Mouse (Mus musculus): ENCODE results near the gene Emc9. TPM values are rescaled to one million over a fixed set of nuclear protein-coding genes. Genes with fewer than 3 reads are reported as not detected.

The Emc9 gene
- polyA plus RNA-seq, 1 experiment from 2014 or later, result 46.9 TPM

DNA sequence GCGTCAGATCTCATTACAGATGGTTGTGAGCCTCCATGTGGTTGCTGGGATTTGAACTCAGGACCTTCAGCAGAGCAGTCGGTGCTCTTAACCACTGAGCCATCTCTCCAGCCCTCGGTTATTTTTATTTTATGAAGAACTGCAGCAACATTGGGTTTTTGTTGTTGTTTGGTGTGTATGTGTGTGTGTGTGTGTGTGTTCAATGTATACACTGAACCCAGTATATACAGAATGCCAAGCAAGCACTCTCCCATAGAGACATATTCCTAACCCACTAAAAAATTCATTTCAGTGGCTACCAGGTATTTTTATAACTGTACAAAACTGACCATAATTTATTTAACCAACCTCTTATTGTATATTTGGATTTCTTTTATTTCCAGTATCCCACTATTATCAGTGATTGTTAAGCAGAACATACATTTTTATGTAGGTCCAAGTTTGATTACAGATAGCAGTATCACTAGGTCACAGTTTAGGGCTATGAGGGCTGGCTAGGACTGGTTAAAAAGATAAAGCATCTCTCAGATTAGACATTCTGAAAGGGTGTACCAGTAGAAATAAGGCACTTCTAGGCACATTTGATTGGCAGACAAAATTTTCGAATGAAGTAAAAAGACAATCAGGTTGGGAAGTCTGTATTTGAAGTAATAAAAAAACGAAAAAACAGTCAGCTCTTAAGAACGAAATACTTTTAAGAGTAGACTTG, 26.2 kb downstream of the Emc9 start:
- no peak for ATAC-seq
- H3K27me3 ChIP-seq (ENCODE audit: control insufficient read depth, insufficient read depth, low read depth, low read length), result no peaks in the 10 kb centered on the region
- no peaks in the 10 kb centered on the region for H3K9me3 ChIP-seq (replicated peaks; ENCODE audit: control insufficient read depth, low read length, poor library complexity, severe bottlenecking)
- H3K27ac ChIP-seq (ENCODE audit: low read length), result no peak overlapping the region
- H3K4me2 ChIP-seq (ENCODE audit: low read length), result peak overlapping the region; percentile 68
- H3K36me3 ChIP-seq (ENCODE audit: control insufficient read depth, insufficient read depth, low read length), result no peaks in the 10 kb centered on the region
- H3K4me3 ChIP-seq (ENCODE audit: low read depth, low read length), result peak overlapping the region; percentile 62
- peaks cover 20% of the 10 kb centered on the region for H3K4me1 ChIP-seq (ENCODE audit: control insufficient read depth, insufficient read depth, low read length)
- WGBS, result 56% methylated on average over 6 of the region's 6 CpGs
- no peak overlapping the region for H3K9ac ChIP-seq (ENCODE audit: low read depth, low read length)

DNA sequence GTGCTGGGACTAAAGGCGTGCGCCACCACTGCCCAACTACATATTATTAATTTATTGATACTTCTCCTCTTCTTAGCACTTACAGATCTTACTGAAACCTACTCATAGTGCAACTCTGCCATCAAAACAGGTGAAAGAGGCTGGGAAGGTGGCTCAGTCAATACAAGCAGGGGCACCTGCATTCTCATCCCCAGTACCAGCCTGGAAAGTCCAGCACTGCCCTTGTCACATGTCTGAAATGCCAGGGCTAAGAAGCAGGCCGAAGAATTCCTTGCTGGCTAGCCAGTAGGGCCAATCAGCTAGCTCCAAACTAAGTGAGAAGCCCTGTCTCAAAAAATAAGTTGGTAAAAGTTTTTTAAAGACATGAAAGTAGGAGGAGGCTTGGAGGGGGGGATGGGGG, 27.5 kb downstream of the Emc9 start:
- H3K27me3 ChIP-seq (ENCODE audit: control insufficient read depth, insufficient read depth, low read depth, low read length), result no peaks in the 10 kb centered on the region
- H3K27ac ChIP-seq (ENCODE audit: low read length), result no peak overlapping the region
- peaks cover 20% of the 10 kb centered on the region for H3K4me1 ChIP-seq (ENCODE audit: control insufficient read depth, insufficient read depth, low read length)
- H3K9me3 ChIP-seq (replicated peaks; ENCODE audit: control insufficient read depth, low read length, poor library complexity, severe bottlenecking), result no peaks in the 10 kb centered on the region
- no peak overlapping the region for H3K9ac ChIP-seq (ENCODE audit: low read depth, low read length)
- no peak overlapping the region for H3K4me3 ChIP-seq (ENCODE audit: low read depth, low read length)
- 90% methylated on average over 3 of the region's 3 CpGs for WGBS
- H3K36me3 ChIP-seq (ENCODE audit: control insufficient read depth, insufficient read depth, low read length), result no peaks in the 10 kb centered on the region
- H3K4me2 ChIP-seq (ENCODE audit: low read length), result no peak overlapping the region
- ATAC-seq, result no peak

DNA sequence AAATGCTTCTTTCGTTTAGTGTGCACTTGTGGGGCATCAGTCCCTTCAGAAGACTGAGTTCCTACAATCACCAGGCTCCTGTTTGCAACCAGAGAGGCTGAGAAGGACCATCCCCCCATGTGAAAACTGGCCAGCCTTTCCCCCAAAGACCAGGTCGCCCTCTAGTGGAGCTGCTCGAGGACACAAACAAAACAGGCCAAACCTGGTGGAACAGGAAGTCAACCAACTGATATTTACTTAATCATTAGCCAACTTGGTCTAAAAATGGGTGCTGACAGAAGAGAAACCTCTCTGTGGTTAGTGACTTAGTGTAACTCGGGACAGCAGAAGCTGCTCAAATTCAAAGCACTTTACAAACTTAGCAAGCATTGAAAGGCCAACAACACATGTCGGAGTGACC, 28.1 kb downstream of the Emc9 start:
- ATAC-seq, result no peak
- Histone ChIP-seq H3K4me2 (ENCODE audit: low read length) (no peak overlapping the region), H3K27ac (ENCODE audit: low read length) (no peak overlapping the region), H3K4me1 (ENCODE audit: control insufficient read depth, insufficient read depth, low read length) (peaks cover 15% of the 10 kb centered on the region), H3K9me3 (replicated peaks; ENCODE audit: control insufficient read depth, low read length, poor library complexity, severe bottlenecking) (no peaks in the 10 kb centered on the region), H3K9ac (ENCODE audit: low read depth, low read length) (no peak overlapping the region), H3K27me3 (ENCODE audit: control insufficient read depth, insufficient read depth, low read depth, low read length) (no peaks in the 10 kb centered on the region), H3K4me3 (ENCODE audit: low read depth, low read length) (no peak overlapping the region), H3K36me3 (ENCODE audit: control insufficient read depth, insufficient read depth, low read length) (no peaks in the 10 kb centered on the region)
- 30% methylated on average over 5 of the region's 5 CpGs for WGBS

DNA sequence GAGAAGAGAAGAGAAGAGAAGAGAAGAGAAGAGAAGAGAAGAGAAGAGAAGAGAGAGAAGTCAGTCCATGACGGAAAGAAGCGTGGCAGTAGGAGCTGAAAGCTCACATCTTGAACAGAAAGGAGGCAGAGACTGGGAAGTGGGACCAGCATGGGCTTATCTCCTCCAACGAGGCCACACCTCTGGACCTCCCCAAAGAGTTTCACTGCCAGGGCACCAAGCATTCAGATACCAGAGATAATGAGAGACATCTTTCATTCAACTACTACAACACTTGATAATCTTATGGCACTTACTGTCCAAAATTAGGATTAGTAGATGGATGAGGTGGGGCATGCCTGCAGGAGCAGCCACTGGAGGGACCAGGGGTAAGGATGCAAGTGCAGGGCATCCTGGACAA, 29.3 kb downstream of the Emc9 start:
- Histone ChIP-seq H3K4me2 (ENCODE audit: low read length) (no peak overlapping the region), H3K36me3 (ENCODE audit: control insufficient read depth, insufficient read depth, low read length) (no peaks in the 10 kb centered on the region), H3K27ac (ENCODE audit: low read length) (no peak overlapping the region), H3K4me1 (ENCODE audit: control insufficient read depth, insufficient read depth, low read length) (peaks cover 5% of the 10 kb centered on the region; the same call in 1 of the 2 replicates), H3K9ac (ENCODE audit: low read depth, low read length) (no peak overlapping the region), H3K27me3 (ENCODE audit: control insufficient read depth, insufficient read depth, low read depth, low read length) (no peaks in the 10 kb centered on the region), H3K4me3 (ENCODE audit: low read depth, low read length) (no peak overlapping the region), H3K9me3 (replicated peaks; ENCODE audit: control insufficient read depth, low read length, poor library complexity, severe bottlenecking) (no peaks in the 10 kb centered on the region)
- WGBS, result 87% methylated on average over 3 of the region's 3 CpGs
- ATAC-seq, result no peak

DNA sequence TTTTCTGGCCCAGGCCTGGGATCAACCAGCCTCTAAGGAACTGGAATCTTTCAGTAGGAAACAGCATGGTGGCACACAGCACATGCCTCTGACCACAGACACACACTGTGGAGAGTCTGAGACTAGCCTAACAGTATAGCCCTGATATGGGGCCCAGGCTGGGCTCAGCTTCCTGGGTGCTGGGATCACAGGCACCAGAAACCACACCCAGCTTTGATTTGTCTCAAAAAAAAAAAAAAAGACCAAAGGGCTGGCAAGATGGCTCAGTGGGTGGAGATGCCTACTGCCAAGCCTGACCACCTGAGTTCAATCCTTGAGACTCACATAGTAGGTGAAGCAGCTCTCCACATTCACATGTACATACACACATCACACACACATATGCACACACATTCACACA, 30.5 kb downstream of the Emc9 start:
- no peak overlapping the region for H3K4me3 ChIP-seq (ENCODE audit: low read depth, low read length)
- H3K27me3 ChIP-seq (ENCODE audit: control insufficient read depth, insufficient read depth, low read depth, low read length), result no peaks in the 10 kb centered on the region
- H3K36me3 ChIP-seq (ENCODE audit: control insufficient read depth, insufficient read depth, low read length), result no peaks in the 10 kb centered on the region

DNA sequence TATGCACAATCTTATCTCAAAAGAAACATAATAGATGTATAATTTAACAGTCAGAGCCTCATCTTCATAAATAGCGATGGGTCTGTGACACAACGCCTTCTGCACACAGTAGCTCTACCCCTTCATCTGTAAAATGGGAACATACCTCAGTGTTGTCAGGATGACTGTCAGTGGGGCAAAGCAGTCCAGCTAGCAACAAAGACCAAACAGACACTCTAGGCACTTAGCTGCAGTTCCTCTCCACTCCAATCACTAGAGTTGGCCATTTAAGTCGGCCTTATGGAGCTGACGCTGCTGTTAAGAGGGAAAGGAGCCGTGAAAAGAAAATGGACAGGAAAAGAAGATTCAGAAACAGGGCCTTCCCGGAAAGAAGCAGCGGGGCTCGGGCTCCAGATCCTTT, 33.3 kb downstream of the Emc9 start:
- ATAC-seq, result no peak
- H3K9me3 ChIP-seq (replicated peaks; ENCODE audit: control insufficient read depth, low read length, poor library complexity, severe bottlenecking), result no peaks in the 10 kb centered on the region
- no peaks in the 10 kb centered on the region for H3K27me3 ChIP-seq (ENCODE audit: control insufficient read depth, insufficient read depth, low read depth, low read length)
- no peak overlapping the region for H3K27ac ChIP-seq (ENCODE audit: low read length)
- no peaks in the 10 kb centered on the region for H3K4me1 ChIP-seq (ENCODE audit: control insufficient read depth, insufficient read depth, low read length)
- H3K4me3 ChIP-seq (ENCODE audit: low read depth, low read length), result no peak overlapping the region
- 89% methylated on average over 8 of the region's 8 CpGs for WGBS
- peaks cover 18% of the 10 kb centered on the region for H3K36me3 ChIP-seq (ENCODE audit: control insufficient read depth, insufficient read depth, low read length)
- no peak overlapping the region for H3K9ac ChIP-seq (ENCODE audit: low read depth, low read length)
- no peak overlapping the region for H3K4me2 ChIP-seq (ENCODE audit: low read length)

More for the DNA sequence above, 30.5 kb downstream of the Emc9 start:
- ATAC-seq, result no peak
- H3K4me1 ChIP-seq (ENCODE audit: control insufficient read depth, insufficient read depth, low read length), result peaks cover 5% of the 10 kb centered on the region; the same call in 1 of the 2 replicates
- no peaks in the 10 kb centered on the region for H3K9me3 ChIP-seq (replicated peaks; ENCODE audit: control insufficient read depth, low read length, poor library complexity, severe bottlenecking)
- no peak overlapping the region for H3K9ac ChIP-seq (ENCODE audit: low read depth, low read length)
- H3K4me2 ChIP-seq (ENCODE audit: low read length), result no peak overlapping the region
- H3K27ac ChIP-seq (ENCODE audit: low read length), result no peak overlapping the region

DNA sequence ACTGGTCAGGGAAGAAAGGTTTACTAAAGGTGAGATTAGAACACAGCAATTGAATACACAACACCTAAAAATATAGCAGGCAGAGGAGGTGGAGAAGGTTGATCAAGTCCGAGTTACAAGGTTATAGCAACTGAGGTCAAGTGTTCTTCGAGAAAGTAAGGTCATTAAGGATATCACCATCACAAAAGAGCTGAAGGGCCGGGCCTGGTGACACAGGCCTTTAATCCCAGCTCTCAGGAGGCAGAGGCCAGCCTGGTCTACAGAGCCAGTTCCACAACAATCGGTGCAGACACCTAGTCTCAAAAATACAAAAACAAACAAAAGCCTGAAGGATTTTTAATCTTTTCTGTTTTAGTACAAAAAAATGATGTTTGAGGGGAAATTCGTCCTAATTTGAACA, 33.8 kb downstream of the Emc9 start:
- H3K27me3 ChIP-seq (ENCODE audit: control insufficient read depth, insufficient read depth, low read depth, low read length), result no peaks in the 10 kb centered on the region
- no peaks in the 10 kb centered on the region for H3K4me1 ChIP-seq (ENCODE audit: control insufficient read depth, insufficient read depth, low read length)
- no peak overlapping the region for H3K4me2 ChIP-seq (ENCODE audit: low read length)
- no peak overlapping the region for H3K4me3 ChIP-seq (ENCODE audit: low read depth, low read length)
- H3K27ac ChIP-seq (ENCODE audit: low read length), result no peak overlapping the region
- no peak for ATAC-seq
- H3K9me3 ChIP-seq (replicated peaks; ENCODE audit: control insufficient read depth, low read length, poor library complexity, severe bottlenecking), result no peaks in the 10 kb centered on the region
- 65% methylated on average over 5 of the region's 5 CpGs for WGBS
- no peak overlapping the region for H3K9ac ChIP-seq (ENCODE audit: low read depth, low read length)
- H3K36me3 ChIP-seq (ENCODE audit: control insufficient read depth, insufficient read depth, low read length), result peaks cover 18% of the 10 kb centered on the region

DNA sequence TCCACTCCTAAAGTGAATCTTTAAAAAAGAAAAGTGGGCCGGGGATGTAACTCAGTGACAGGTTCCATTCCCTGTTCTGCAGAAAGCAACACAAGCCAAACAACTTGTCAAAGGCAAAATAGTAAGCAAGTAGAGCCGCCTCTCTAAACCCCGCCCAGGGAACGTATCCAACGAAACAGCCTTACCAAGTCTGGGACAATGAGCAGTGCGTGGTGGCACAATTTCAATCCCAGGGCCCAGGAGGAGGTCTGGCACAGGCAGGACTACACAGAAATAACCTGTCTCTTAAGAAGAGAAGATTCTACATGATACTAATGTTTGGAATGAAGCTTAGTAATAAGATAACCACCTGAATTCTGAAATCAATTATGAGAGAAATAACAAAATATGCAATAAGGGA, 34.9 kb downstream of the Emc9 start:
- Histone ChIP-seq H3K4me1 (ENCODE audit: control insufficient read depth, insufficient read depth, low read length) (no peaks in the 10 kb centered on the region), H3K4me2 (ENCODE audit: low read length) (no peak overlapping the region), H3K27ac (ENCODE audit: low read length) (no peak overlapping the region), H3K36me3 (ENCODE audit: control insufficient read depth, insufficient read depth, low read length) (peaks cover 18% of the 10 kb centered on the region), H3K27me3 (ENCODE audit: control insufficient read depth, insufficient read depth, low read depth, low read length) (no peaks in the 10 kb centered on the region), H3K9me3 (replicated peaks; ENCODE audit: control insufficient read depth, low read length, poor library complexity, severe bottlenecking) (no peaks in the 10 kb centered on the region), H3K9ac (ENCODE audit: low read depth, low read length) (no peak overlapping the region), H3K4me3 (ENCODE audit: low read depth, low read length) (no peak overlapping the region)
- ATAC-seq, result no peak
- WGBS, result 87% methylated on average over 6 of the region's 6 CpGs

DNA sequence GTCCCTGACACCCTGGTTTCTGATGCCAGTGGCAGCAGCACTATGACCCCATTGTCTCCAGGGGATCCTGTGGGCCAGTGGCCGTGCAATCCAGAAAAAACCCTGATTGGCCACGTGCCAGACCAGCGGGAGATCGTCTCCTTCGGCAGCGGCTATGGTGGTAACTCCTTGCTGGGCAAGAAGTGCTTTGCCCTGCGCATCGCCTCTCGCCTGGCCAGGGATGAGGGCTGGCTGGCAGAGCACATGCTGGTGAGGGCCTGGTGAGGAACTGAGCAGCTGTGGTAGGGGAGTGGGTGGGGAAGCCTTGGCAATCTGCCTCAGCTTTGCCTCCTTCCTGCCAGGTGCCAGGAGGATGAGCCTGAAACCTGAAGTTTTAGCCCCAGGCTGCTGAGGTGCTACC, 40.8 kb downstream of the Emc9 start:
- Histone ChIP-seq H3K4me1 (ENCODE audit: control insufficient read depth, insufficient read depth, low read length) (peaks cover 11% of the 10 kb centered on the region), H3K9ac (ENCODE audit: low read depth, low read length) (no peak overlapping the region; the same call in 1 of the 2 replicates)
- 75% methylated on average over 9 of the region's 9 CpGs for WGBS

More for the DNA sequence above, 40.8 kb downstream of the Emc9 start:
- Histone ChIP-seq H3K27ac (ENCODE audit: low read length) (no peak overlapping the region), H3K27me3 (ENCODE audit: control insufficient read depth, insufficient read depth, low read depth, low read length) (no peaks in the 10 kb centered on the region), H3K36me3 (ENCODE audit: control insufficient read depth, insufficient read depth, low read length) (peaks cover 21% of the 10 kb centered on the region), H3K4me3 (ENCODE audit: low read depth, low read length) (no peak overlapping the region), H3K4me2 (ENCODE audit: low read length) (no peak overlapping the region), H3K9me3 (replicated peaks; ENCODE audit: control insufficient read depth, low read length, poor library complexity, severe bottlenecking) (no peaks in the 10 kb centered on the region)
- no peak for ATAC-seq
